Mouse (Mus musculus): ENCODE measurements at regions not wholly inside any gene's neighbourhood (a gene's known extent, or its start where the extent isn't known, plus 50 kb on each side); places are given as distances from the start of the nearest gene placed in this dataset.
A peak's percentile ranks its signal among the peaks of the same experiment; 100 is the strongest.

DNA sequence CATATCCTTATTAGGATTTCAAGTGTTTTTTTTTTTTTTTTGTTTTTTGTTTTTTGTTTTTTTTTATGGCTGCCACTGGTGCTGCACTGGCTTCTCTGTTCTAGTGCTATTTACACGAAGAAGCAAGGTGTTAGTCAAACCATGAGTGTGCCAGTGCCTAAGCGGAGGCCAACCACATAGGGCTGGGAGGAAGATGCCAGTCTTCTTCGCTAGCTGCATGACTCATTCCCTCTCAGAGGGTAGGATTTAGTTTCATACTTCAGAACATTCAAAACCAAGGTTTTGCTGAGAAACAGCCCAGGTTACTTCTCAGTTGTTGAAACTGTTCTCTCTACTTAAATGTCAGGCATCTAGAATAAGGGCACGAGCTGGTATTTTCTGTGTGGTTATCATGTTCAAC lies 72.6 kb downstream of the Icos start:
- DNase-seq (ENCODE audit: low spot score): no peak

DNA sequence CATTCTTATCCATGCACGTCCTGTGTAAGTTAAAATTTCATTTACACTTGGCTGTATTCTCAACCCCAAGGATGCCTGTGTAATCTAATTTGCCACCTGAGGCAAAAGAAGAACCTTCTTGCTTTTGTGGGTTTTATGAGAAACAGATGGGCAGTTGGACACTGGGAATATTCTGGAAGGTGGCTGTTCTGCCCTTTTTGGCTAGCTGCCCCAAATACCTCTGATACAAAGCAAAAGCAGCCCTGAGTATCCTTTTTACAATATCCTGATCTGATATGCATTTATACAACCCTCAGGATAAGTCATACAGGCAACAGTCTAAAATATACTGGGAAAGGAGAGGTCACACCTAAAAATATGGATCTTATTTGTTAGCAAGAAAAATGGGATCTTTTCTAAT lies 75.9 kb downstream of the Icos start:
- DNase-seq (ENCODE audit: low spot score): no peak

DNA sequence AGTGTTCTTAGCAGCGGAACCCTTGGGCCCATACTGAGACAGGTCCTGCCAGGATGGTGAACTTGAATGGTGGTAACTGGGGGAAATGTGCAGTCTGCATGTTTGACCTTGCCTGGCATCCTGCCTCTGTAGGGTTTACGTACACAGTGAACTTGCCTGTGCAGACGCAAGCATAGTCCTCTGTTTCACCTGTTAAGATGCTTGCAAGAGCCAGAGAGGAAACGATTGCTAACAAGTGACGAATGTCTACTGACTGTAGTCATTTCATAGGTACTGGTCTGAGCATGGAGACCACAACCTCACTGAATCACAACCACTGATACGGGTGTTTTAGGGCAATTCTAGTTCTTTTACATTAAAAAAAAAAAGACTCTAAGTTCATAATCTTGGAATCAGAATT lies 76.7 kb downstream of the Icos start:
- DNase-seq (ENCODE audit: low spot score): no peak

DNA sequence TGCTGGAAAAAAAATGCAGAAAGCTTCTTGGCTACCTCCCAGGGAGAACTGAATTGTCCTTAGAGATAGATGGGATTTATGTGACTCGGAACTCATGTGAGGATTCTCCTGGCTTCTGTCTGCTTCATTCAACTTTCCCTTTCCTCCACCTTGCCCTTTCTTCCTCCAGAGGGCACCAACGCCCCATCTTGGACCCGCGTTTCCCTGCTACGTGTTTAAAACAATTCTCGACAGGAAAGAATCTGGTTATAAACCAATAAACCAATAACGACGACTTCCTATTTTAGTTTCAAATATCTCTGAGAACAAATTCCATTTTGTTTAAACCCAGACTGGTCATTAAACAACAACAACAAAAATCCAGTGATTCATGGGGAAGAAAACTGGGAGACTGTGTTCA lies 77.4 kb downstream of the Icos start:
- peak; percentile 66 for DNase-seq (ENCODE audit: low spot score)

DNA sequence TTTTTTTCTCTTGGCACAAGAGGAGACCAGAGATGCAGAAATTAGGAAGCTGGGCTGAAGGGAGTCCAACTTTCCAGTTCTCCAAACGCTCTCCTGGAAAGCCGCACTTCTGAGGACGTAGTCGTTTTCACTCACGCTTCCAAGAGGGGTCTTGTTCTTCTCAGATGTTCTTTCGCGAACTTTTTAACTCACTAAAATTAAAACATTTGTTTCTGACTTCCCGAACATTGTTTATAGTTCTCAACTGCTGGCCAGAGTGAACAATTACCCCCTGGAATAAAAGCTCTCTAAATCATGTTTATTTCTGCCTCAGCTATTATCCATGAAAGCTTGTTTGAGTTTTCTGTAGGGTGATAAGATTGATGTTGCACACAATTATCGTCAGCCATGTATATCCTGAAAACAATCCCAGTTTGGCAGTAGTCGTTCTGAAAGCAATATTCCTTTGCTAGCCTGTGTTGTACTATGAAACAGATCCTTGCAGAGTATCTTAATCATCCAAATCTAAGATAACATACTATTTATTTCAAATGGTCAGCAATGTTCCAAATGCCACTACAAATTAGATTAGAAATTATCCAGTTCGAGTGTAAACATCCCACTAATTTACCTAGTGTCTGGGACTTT lies 82.3 kb downstream of the Icos start:
- DNase-seq (ENCODE audit: low spot score): no peak

DNA sequence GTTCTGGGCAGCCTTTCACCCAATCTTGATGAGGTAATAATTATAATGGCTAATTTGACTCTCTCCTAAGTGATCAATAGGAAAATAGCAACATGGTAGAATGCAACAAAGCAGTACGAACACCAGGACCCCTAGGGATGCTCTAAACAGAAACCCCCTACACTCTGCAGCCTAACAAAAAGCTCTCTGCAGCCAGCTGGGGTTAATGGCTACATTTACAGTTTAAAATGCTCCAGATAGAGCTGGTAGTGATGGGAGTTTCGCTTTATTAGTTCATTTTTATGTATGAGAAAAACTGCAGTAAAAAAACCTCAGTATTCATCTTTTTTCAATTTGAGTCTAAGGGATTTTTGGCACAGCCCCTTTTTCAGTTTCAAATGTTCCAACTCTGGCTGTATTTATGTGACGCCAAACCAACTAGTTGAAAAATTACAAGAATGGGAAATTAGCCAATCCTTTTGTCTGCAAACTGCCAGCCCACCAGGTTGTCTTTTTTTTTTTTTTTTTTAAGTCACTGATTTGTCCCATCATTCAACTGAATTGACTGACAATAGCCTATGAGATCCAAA lies 84.2 kb downstream of the Icos start:
- no peak for DNase-seq (ENCODE audit: low spot score)

DNA sequence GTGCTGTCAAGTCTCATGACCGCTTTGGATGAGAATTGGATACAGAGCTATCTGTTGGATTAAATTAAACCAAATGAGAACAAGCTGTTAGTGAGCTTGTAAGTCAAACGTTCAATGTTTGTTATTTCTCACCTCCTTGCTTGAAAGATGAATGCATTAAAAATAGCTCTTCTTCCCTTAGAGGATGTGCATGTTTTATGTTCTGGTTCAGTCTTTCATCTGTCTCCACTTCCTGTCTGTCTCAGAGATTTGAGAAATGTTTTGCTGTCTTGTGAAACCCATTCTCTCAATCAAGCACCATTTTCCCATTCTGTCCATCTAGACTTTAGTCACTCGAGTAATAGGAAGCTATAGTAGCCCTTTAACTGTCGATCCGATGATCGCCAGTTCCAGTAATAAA lies 90.4 kb downstream of the Icos start:
- DNase-seq (ENCODE audit: low spot score): no peak

DNA sequence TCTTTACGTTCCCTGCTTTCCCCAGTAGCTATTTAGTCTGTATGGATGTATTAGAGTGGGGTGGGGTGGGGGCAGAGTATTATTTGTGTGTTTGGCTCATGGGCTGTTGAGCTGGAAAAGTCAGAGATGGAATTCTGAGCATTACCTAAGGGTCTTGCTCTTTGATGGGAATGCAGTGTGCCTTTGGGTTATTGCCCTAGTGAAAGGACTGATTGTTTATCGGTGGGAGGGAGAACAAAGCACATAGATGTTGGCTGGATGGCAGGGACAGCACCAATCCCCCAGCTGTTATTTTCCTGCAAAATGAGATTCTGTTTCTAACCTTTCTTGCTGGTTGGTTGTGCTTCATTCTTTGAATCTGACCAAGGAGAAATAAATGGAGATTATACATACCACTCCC lies 96.4 kb downstream of the Icos start:
- DNase-seq (ENCODE audit: low spot score): peak; percentile 9

DNA sequence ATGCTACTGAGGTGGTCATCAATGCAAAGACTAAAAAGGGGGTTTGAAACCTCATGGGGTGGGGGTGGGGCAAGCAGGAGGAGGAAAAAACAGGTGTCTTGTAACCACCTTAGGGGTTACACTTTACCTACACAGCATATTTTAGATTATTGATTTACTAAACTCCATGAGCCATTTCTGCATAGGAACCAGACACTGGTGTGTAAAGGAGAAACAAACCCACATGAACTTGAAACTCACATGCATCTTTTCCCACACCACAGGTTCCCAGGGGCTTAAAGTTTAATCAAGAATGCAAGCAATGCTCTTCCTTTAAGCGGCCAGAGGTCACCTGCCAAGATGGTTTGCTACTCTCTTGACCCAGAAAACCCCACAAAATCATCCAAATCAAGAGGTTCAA lies 97.6 kb downstream of the Icos start:
- no peak for DNase-seq (ENCODE audit: low spot score)

DNA sequence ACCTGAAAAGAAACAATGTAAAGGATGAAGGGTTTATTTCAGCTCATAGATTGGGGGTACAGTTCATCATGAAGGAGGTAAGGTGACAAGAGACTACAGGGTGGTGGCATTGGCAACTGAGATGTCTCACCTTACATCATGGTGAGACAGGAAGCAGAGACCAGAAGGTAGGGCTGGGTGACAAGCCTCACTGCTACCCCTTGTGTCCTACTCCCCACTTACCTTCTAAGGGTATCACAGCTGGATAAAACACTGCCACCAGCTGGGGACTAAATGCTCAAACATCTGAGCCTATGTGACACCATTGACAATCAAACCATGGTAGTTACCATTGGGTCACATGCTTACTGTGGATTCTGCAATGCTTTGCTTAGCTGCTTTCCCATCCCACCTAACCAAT lies 107.0 kb downstream of the Icos start:
- DNase-seq (ENCODE audit: low spot score): no peak

DNA sequence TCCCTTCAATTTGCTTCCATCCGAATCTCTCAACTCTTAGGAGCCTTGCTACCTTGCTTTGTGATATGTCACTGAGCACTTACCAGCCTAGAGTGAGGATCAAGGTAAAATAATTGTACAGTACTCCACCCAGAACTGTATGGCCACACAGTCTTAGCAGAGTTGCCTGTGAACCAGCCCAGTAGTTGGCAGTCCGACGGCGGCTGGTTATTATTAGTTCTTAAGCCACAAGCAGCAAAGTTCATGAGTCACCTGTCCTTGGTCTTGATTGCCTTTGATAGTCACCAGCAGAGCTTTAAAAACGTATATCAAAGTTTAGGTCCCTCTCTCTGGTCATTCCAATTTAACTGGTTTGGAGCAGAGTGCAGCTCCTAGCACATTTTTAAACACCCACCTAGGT lies 109.1 kb downstream of the Icos start:
- no peak for DNase-seq (ENCODE audit: low spot score)

DNA sequence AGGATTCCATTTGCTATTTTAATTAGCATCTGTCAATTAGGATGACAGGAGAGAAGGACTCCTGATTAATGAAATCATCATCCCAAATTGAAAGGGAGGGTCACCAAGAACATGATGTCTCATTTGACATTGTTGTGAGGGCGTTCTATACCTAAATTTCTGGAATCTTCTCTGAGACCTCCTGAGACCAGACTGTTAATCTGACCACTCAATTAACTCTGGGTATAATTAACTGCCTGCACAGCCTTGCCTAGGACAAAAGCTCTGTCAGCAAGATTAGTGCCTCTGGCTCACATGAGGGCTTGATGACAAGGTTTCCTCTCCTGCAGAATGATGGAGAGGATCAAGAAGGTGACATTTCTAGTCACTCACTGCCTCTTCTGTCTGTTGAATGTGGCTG lies 113.1 kb downstream of the Icos start:
- DNase-seq (ENCODE audit: low spot score): no peak

DNA sequence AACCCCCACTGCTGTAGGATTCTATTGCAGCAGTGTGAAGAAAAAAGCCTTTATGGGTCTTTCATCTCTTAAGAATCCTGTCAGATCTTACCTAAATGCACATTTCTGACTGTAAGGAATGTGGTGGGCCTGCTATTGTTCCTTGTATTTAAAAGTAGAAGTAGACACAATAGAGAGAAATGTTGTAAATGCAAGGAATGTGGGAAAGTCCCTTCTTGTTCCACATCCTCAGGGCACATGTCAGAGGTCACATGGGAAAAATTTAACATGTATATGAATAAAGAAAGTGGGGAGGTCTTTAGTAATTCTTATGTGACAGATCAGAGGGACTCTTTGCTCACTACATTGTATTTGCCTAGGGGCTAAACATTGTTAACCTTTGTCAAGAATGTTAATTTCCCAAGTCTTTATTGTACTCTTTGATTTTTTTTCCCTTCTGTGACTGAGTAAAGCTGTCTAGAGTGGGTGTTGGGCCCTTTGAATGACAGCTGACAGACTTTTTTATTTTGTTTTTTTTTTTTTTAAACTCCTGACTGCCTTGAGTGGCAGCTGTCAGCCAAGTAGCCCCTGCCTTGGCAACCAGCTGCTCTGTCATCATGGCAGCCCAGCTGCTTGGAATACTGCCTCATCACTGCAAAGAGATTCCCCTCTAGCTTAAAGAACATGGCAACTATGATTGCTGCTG lies 117.9 kb downstream of the Icos start:
- DNase-seq (ENCODE audit: low spot score): no peak

DNA sequence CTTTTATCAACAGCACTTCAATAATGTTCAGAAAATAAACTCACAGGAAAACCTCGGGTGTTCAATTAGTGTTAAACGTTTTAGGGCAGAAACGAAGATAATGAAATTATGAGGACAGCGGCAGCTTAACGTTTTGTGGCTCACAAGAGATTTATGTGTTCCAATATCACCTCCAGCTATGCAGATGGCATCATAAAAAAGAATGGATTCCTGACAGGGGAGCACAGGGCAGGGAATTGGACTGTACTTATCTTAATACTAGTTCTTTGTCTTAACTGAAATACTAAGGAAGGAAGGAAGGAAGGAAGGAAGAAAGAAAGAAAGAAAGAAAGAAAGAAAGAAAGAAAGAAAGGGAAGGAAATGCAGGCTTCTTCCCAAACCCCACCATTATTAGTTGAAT lies 121.6 kb downstream of the Icos start:
- no peak for DNase-seq (ENCODE audit: low spot score)

DNA sequence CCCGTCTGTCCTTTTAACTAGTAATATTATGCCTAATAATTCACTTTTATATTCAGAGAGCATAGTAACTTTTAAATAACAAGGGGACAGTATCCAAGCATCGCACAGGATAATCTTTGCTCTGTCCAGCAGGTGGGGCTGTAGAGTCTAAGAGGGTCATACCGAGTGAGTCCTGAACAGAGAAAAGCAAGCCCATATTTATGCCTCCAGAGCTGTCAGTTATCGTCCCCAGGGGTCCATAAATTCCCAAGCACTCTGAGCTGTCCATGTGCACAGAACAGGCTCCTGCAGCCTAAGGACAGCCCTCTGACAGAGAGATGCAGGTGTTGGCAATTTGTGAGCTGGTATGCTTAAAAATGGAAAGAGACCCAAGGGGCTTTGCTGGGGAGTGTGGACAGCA lies 124.0 kb downstream of the Icos start:
- no peak for DNase-seq (ENCODE audit: low spot score)

DNA sequence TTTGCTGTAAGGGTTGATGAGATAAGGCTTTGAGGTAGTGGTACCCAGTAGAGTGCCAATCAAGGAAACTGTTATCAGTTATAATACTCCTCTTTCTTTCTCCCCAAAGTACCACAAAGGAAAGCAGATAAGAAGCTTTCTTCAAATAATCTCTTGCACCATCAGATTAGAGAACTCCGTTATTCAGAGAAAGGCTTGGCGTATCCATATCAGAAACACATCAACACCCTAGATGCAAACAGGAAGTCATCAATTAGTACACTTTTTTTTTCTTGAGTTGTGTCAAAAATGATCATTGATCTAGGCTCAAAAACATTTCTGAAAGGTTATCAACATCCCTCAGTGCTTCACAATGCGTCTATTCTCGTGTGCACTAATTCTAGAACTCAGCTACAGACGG lies 124.6 kb downstream of the Icos start:
- DNase-seq (ENCODE audit: low spot score): no peak

DNA sequence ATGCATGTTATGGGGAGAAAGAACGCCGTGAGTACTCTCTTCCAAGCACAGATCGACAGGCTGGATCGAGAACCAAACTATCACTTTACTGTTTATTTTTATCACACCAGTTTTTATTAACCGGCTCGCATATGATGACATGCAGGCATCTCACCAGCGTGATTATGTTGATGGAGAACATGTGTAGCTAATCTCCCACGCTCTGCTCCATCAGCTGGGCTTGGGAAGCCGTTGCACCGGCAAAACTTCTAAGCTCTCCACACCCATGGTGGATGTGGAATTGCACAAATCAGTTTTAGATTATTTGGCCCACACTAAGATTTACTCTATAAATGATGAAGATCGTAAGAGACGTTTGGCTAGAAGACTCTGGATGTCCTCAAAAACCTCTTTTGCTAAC lies 125.9 kb downstream of the Icos start:
- no peak for DNase-seq (ENCODE audit: low spot score)

DNA sequence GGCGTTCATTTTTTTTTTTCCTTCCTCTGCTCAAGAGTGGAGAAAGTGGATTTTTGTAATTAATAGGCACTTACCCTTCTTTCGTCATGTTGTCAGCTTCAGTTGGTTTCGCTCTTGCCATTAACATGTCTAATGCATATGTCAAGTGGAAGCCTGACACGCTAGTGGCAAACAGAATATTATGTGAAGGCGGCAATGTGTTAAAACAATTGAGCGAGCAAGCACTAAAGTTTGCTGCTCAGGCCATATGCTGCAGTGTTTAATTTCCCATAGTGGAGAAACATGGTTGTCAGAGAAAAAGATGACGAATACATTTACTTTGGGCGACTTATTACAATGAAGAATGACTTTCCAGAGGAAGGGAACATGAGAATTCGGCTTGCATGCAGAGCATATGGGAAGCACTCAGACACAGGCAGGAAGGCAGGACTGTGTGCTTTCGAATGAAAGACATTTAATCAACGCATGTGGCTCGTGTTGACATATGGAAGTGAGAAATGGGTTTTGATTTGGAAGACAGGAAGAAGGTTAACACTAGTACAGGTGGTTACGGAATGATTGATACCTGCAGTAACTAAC lies 134.1 kb downstream of the Icos start:
- DNase-seq (ENCODE audit: low spot score): no peak

DNA sequence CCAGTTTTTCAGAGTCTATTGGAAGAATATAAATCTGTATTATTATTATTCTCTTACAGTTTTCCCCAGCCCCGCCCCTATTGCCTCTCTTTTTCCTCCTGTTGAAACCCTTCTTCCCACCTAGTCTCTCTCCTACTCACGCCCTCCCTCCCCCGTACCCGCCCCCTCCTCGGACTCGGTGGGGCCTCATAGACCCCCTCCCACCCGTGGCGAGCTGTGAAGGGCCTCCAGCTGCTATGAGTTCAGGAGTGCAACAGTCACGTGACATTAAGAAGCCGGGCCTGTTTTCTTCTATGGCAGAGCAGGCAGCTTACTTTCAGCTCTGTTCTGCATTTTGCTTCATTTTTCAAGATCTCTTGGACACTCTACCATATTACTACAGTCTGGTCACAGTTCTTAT lies 139.8 kb downstream of the Icos start:
- no peak for DNase-seq (ENCODE audit: low spot score)

DNA sequence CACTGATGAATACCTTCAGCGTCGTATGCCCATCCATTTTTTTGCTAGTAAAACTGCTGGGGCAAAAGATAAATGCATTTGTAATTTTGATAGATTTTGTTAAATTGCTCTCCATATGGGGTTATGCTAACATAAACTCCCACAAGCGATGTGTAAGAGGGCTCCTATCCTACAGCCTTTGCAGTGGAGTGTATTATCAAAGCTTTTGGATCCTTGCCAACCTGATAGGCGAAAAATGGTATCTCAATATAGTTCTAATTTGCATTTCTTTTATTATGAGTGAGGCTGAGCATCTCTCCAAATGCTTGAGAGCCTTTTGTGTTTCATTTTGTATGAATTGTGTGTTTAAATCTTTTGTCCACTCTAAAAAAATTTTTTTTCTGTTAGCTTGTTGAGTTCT lies 140.3 kb downstream of the Icos start:
- DNase-seq (ENCODE audit: low spot score): no peak

DNA sequence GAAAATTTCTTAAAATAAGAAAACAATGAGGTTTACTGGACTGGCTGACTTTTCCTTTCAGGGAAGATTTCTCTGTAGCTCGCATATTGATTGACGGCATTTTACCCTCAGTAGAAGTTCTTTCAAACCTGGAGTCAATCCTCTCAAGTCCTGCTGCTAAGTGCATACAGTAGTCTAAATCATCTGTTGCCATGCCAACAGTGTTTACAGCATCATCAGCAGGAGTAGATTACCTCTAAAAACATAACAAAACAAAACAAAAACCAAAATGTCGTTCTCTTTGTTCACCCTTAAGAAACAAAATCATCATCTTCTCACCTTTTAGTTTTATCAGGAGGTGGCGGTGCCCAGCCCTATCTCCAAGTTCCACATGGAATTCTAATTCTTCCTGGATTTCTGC lies 143.8 kb downstream of the Icos start:
- no peak for DNase-seq (ENCODE audit: low spot score)

DNA sequence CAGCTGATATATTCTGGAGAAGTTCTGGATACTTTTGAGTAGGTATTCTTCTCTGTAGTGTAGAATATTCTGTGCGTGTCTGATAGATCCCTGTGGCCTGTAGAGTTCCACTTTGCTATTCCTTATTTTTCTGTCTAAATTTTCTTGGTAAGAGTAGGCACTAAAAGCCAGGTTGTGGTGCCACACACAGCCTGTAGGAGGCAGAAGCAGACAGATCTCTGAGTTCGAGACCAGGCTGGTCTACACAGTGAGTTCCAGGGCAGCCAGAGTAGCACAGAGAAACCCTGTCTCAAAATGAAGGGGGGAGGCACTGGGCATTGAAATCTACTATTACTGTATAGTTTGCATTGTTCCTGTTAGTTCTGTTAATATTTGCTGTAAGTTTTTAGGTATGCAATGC lies 147.4 kb downstream of the Icos start:
- no peak for DNase-seq (ENCODE audit: low spot score)
